Mouse (Mus musculus) embryonic facial prominence, embryonic 12.5 days (tissue): ENCODE results near the gene 9930111J21Rik2. TPM values are rescaled to one million over a fixed set of nuclear protein-coding genes. Genes with fewer than 3 reads are reported as not detected.
"Not testable (repeated sequence)": the region's sequence is repeated elsewhere in the genome, so short reads cannot be mapped to it uniquely, and the experiment has no call there.

ENCODE experiments used
- ATAC-seq: fragments of 200-750 bp; cut with Nextera tagmentation; 2 replicates; pipeline ENCODE4 v1.8.0; 2017; ENCODE audit not compliant: insufficient number of reproducible peaks, insufficient read depth, low FRiP score, low TSS enrichment
- H3K27ac ChIP-seq: fragments of 300-500 bp; sonication (generic); 2 replicates; pipeline ENCODE4 v1.5.1; 2016; ENCODE audit warnings: mild to moderate bottlenecking
- H3K27me3 ChIP-seq: fragments of 300-500 bp; sonication (generic); 2 replicates; pipeline ENCODE4 v1.6.1; 2016; ENCODE audit warnings: mild to moderate bottlenecking, moderate library complexity
- H3K36me3 ChIP-seq: fragments of 300-500 bp; sonication (generic); 2 replicates; pipeline ENCODE4 v1.6.1; 2016; ENCODE audit warnings: mild to moderate bottlenecking
- H3K4me1 ChIP-seq: fragments of 300-500 bp; sonication (generic); 2 replicates; pipeline ENCODE4 v1.6.1; 2016
- H3K4me2 ChIP-seq: fragments of 300-500 bp; sonication (generic); replicated peaks from 2 replicates; pipeline ENCODE4 v1.6.1; 2016; ENCODE audit warnings: mild to moderate bottlenecking, moderate library complexity
- H3K4me3 ChIP-seq: fragments of 300-500 bp; sonication (generic); 2 replicates; pipeline ENCODE4 v1.5.1; 2016; ENCODE audit warnings: mild to moderate bottlenecking
- H3K9ac ChIP-seq: fragments of 300-500 bp; sonication (generic); 2 replicates; pipeline ENCODE4 v1.6.1; 2016; ENCODE audit warnings: mild to moderate bottlenecking, moderate library complexity
- H3K9me3 ChIP-seq: fragments of 300-500 bp; sonication (generic); 2 replicates; pipeline ENCODE4 v1.6.1; 2016; ENCODE audit warnings: mild to moderate bottlenecking, moderate library complexity
- WGBS: fragments of 180-500 bp; shearing (Covaris S2); methylation state at CpG from one replicate; pipeline ENCODE4 v1.1.7; 2016; 5-methylcytosine and 5-hydroxymethylcytosine counted together
- polyA plus RNA-seq: library from polyadenylated mRNA; unstranded; fragments of >200 nt; fragmentation: Nextera tagmentation; extraction: Ambion mirVana; gene quantifications from 2 replicates; pipeline ENCODE4 v1.2.1, GENCODE M21; 2016

The 9930111J21Rik2 gene
- polyA plus RNA-seq, 1 experiment from 2014 or later: 0.10 TPM

DNA sequence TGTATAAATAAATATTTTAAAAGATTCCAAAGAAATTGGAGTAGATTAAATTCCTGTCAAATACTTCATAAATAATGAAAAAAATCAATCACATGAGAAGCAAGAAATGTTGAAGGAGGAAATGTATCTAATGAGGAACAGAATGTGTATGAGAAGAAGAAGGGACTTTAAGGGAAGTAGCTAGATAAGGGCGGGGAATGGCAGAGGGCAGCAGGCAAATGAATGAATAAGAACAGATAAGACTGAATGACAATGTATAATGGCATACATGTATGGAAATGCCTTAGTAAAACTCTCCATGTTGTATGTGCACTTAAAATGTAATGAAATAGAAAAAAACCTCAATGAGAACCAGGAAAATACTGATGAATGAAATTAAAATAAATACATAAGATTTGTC is 17.3 kb upstream of the 9930111J21Rik2 start:
- H3K4me2 ChIP-seq: no peak overlapping the region
- ATAC-seq: no peak
- no peak overlapping the region for H3K9ac ChIP-seq
- H3K27me3 ChIP-seq: no peaks in the 10 kb centered on the region
- H3K4me1 ChIP-seq: no peaks in the 10 kb centered on the region
- H3K4me3 ChIP-seq: no peak overlapping the region
- no peaks in the 10 kb centered on the region for H3K9me3 ChIP-seq
- 88% methylated on average over 1 of the region's 1 CpGs for WGBS
- H3K36me3 ChIP-seq: no peaks in the 10 kb centered on the region
- no peak overlapping the region for H3K27ac ChIP-seq

DNA sequence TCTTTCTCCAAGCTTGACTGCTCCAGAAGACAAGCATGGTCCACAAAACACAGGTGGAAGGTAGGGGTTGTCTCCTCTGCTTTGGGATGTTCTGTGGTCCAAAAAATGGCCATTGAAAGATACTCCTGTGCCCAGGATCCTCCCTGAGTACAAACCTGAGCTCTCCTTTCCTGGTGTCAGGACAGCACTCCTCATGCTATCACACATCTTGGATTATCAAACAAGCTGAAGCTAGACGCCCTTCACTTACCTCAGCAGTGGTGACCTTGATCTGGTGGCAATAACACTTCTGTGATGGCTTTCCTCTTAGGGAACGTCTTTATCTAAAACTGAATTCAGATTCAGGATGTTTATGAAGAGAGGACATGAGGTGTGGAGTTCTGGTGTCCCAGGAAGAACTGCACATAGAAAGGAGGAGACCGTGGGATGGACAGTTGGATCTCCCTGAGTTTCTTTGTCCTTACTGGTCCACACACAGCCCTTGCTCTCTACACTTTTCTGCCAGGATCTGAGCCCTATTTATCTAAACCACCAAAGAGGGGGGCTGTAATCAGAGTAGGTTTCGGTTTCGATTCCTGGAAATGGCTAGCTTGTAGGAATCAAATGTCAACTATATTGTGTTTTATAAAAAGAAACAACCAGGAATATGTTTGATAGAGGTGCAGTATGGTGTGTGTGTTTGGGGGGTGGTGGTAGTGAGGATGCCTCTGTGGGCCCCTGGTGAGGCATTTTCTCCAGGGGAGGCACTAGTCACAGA is 12.8 kb upstream of the 9930111J21Rik2 start, which contains the start of gene Tgtp2:
Gene Tgtp2 (minus strand): TSS at position 494 of the 757 bp plus-strand sequence.
- H3K36me3 ChIP-seq, ATAC-seq, H3K9me3 ChIP-seq, H3K9ac ChIP-seq, H3K4me1 ChIP-seq, H3K27me3 ChIP-seq, H3K4me2 ChIP-seq, H3K27ac ChIP-seq, H3K4me3 ChIP-seq: not testable (repeated sequence)
- 77% methylated on average over 5 of the region's 5 CpGs for WGBS

DNA sequence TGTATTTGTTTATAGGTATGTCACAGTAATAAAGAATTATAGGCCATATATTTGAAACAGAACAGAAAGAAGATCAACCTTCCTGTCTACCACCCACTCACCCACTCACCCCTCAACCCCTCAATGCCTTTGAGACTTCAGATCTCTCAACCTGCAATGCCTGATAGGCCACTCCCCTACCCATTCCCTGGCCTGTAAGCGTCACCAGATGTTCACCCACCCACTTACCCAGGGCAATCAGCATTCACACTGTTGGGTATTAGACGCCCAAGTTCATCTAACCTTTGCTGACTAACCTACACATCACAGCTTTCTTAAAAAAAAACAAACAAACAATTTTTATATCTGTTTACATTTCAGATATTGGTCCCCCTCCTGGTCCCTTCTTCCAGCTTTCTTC is 10.8 kb upstream of the 9930111J21Rik2 start:
- H3K27ac ChIP-seq, H3K4me3 ChIP-seq, H3K4me1 ChIP-seq, ATAC-seq, H3K4me2 ChIP-seq, H3K9ac ChIP-seq, H3K27me3 ChIP-seq, H3K9me3 ChIP-seq, H3K36me3 ChIP-seq: not testable (repeated sequence)
- WGBS: 78% methylated on average over 2 of the region's 2 CpGs

DNA sequence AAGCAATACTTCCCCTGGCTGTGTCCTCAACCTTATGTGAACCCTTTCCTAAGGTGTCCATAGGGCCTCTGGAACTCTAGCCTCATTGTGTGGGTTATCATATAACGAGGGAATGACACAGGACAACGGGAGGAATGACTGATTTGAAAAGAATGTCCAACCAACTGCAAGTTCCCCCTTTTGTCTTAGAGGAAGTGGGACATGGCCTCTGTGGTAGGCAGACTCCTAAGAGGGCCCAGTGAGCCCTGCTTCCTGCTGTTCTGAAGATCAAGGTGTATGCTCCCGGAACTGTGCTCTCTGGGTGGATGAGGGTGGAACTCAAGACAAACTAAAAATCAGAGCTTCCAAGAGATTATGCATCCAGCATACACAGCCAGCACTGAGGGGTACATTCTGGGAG is 9.0 kb upstream of the 9930111J21Rik2 start:
- not testable (repeated sequence) for ATAC-seq, H3K4me2 ChIP-seq, H3K9ac ChIP-seq, H3K36me3 ChIP-seq, H3K4me3 ChIP-seq, H3K4me1 ChIP-seq, H3K27ac ChIP-seq, H3K27me3 ChIP-seq, H3K9me3 ChIP-seq
- WGBS: 85% methylated on average over 2 of the region's 3 CpGs

DNA sequence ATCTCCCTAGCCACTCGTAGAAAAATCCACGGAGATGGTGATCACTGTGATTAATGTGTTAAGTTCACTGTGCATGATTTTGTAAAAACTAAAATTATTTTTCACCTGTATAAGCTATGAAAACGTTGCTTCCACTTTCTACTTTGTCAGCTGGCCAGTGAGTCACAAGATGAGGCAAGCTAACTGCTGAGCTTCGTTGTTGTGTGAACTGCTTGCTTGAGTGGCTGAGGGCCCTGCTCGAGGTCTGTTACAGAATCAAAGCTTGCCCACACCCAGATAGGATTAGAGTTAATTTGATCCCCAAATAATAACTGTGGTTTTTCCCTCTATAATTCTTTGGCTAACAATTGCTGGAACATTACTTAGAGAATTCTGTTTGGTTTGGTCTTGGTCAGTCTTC is 852 bp upstream of the 9930111J21Rik2 start:
- H3K9ac ChIP-seq, H3K4me1 ChIP-seq, H3K27ac ChIP-seq, H3K27me3 ChIP-seq, ATAC-seq, H3K9me3 ChIP-seq, H3K36me3 ChIP-seq, H3K4me3 ChIP-seq, H3K4me2 ChIP-seq: not testable (repeated sequence)
- WGBS: no CpG with 5 or more reads among the region's 5 CpGs

DNA sequence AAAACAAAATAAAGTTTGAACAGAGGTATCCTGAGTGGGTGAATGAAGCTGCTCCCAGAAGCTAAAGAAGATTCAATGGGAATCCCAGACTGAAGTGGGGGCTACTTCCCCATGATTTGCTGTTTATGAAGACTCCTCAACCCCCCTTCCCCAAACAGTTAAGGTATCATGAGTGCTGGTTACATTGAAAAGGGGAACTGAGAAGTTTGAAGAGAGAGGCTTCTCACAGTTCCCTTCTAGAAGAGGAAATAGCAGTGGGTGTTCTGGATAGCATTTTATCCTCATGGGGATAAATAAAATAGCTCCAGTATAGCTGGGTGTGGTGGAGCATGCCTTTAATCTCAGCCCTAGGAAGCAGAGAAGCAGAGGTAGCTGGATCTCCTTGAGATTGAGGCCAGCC is 978 bp downstream of the 9930111J21Rik2 start:
- ATAC-seq, H3K9ac ChIP-seq, H3K36me3 ChIP-seq, H3K4me3 ChIP-seq, H3K4me1 ChIP-seq, H3K4me2 ChIP-seq, H3K27me3 ChIP-seq, H3K27ac ChIP-seq, H3K9me3 ChIP-seq: not testable (repeated sequence)

DNA sequence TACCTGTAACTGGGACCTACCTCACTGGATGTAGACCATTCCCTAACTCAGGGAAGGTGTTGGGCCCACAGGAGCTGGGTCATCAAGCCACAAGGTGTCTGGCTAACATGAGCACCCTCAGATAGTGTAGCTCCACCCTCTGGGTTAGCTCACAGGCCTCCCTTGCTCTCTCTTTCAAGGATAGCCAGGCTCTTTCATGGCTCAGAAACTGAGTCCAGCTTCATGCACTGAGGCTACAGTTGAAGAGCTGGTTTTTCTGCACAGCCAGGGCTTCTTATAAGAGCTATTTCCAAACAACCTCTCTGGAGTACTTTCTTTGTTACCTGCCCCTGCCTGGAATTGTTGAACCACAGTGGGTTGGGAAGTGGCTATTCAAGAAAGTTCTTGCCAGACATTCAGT is 39.0 kb downstream of the 9930111J21Rik2 start:
- H3K4me2 ChIP-seq, H3K4me1 ChIP-seq, ATAC-seq, H3K9ac ChIP-seq, H3K4me3 ChIP-seq, H3K36me3 ChIP-seq, H3K27ac ChIP-seq, H3K27me3 ChIP-seq, H3K9me3 ChIP-seq: not testable (repeated sequence)

DNA sequence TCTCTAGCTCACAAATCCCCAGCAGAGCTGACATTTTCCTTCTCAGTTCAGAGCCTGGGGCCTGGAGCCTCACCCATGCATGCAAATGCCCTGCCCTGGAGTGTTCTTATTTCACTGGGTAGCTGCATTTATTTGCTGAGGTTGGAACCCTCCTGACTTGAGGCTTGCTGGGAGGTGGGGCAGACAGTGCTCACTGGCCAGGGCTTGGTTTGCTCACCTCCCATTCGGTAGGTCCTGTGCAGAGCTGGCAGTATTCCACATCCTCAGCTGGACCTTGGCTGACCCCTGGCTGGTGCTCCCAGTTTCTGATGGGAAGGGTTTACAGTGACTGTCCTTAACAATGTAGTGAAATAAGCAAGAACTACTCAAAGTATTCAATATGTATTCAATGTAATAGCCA is 44.3 kb downstream of the 9930111J21Rik2 start:
- not testable (repeated sequence) for H3K27ac ChIP-seq, H3K4me1 ChIP-seq, H3K9me3 ChIP-seq, H3K9ac ChIP-seq, H3K4me3 ChIP-seq, H3K36me3 ChIP-seq, H3K27me3 ChIP-seq, ATAC-seq, H3K4me2 ChIP-seq
- WGBS: 44% methylated on average over 1 of the region's 1 CpGs

DNA sequence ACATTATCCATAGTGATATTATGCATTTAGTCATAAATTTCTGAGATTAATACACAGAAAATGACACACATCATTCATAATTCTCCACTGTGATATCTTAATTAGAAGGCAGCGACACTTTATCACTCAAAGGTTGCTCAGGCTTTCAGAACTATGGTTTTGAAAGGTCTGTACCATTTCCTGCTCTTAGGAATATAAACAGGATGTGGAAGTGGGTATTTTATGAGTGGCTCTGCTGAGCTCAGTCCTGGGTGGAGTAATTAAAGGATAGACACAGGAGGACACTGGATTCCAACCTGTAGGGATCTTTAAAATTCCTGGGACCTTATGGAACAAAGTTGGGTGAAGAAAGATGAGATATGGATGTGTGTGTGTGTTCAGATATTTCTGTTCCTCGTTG is 44.7 kb downstream of the 9930111J21Rik2 start:
- H3K9ac ChIP-seq, H3K4me2 ChIP-seq, H3K36me3 ChIP-seq, H3K27ac ChIP-seq, H3K27me3 ChIP-seq, H3K4me3 ChIP-seq, ATAC-seq, H3K4me1 ChIP-seq, H3K9me3 ChIP-seq: not testable (repeated sequence)
- 69% methylated on average over 2 of the region's 2 CpGs for WGBS

DNA sequence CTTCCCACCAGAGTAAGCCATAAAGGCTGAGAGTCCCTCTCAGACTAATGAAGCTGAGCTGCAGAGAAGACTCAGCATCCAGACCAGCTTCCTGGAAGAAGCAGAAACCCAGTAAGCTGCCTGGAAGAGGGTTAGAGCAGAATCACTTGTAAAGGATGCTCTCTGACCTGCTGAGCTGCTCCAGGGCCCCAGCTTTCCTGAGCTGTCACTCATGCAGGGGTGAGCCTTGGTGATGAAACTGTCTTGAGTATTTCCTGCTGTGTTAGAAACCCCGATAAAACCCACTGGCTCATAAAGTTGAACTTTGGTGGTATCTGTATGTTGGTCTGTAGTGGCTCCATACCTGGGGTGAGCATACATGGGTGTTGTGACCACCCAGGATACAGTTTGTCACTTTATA is 50.6 kb downstream of the 9930111J21Rik2 start:
- H3K4me3 ChIP-seq, H3K9ac ChIP-seq, H3K4me2 ChIP-seq, H3K27ac ChIP-seq, H3K4me1 ChIP-seq, ATAC-seq, H3K36me3 ChIP-seq, H3K27me3 ChIP-seq, H3K9me3 ChIP-seq: not testable (repeated sequence)
- WGBS: 76% methylated on average over 1 of the region's 1 CpGs

DNA sequence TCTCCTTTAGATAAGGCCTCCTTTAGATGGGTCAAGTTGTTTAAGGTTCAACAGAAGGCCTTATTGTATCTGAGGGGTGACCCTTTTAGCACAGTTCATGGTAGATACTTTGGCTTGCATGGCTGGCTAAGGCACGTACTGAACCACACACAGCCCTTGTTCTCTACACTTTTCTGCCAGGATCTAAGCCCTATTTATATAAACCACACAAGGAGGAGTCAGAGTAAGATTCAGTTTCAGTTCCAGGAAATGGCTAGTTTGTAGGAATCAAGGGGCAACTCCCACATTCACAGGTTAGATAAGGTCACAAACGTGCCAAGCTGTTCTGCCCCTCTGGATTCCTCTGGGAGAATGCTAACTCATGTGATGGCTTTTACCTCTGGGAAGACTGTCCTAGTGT is 57.0 kb downstream of the 9930111J21Rik2 start, which contains the start of gene Tgtp1:
Gene Tgtp1 (minus strand): TSS at position 155 of the 400 bp plus-strand sequence.
- H3K4me2 ChIP-seq, H3K4me1 ChIP-seq, H3K36me3 ChIP-seq, ATAC-seq, H3K27ac ChIP-seq, H3K9me3 ChIP-seq, H3K27me3 ChIP-seq, H3K4me3 ChIP-seq, H3K9ac ChIP-seq: not testable (repeated sequence)
- WGBS: 24% methylated on average over 2 of the region's 2 CpGs

DNA sequence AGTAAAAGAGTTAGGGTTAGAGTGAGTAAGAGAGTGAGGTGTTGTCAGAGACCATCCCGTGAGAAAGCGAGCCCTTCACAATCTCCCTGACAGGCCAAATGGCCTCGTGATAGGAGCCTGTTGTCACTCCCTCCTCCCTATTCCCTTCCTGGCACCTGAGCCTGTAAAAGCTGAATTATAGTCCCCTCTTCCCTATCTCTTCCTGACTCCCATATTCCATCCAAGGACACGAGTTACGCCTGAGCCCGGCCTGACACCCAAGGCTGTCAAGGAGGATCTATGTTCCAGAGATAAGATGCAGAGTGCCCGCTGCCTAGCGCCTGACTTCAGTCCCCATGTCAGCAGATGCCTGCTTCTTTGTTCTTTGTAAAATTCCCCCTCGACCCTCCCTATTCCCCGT is 57.7 kb downstream of the 9930111J21Rik2 start:
- H3K4me1 ChIP-seq, H3K9ac ChIP-seq, H3K36me3 ChIP-seq, H3K4me2 ChIP-seq, H3K27me3 ChIP-seq, H3K9me3 ChIP-seq, H3K4me3 ChIP-seq, H3K27ac ChIP-seq, ATAC-seq: not testable (repeated sequence)
- 63% methylated on average over 10 of the region's 10 CpGs for WGBS
